Mouse (Mus musculus): ENCODE measurements around the gene Rabl3. TPM values are rescaled to one million over a fixed set of nuclear protein-coding genes. Genes with fewer than 3 reads are reported as not detected.
A peak's percentile ranks its signal among the peaks of the same experiment; 100 is the strongest.

The Rabl3 gene
- 25.3 and 29.8 TPM in 2 replicates for polyA plus RNA-seq (2015; fragmentation: Nextera tagmentation; extraction: Ambion mirVana)

DNA sequence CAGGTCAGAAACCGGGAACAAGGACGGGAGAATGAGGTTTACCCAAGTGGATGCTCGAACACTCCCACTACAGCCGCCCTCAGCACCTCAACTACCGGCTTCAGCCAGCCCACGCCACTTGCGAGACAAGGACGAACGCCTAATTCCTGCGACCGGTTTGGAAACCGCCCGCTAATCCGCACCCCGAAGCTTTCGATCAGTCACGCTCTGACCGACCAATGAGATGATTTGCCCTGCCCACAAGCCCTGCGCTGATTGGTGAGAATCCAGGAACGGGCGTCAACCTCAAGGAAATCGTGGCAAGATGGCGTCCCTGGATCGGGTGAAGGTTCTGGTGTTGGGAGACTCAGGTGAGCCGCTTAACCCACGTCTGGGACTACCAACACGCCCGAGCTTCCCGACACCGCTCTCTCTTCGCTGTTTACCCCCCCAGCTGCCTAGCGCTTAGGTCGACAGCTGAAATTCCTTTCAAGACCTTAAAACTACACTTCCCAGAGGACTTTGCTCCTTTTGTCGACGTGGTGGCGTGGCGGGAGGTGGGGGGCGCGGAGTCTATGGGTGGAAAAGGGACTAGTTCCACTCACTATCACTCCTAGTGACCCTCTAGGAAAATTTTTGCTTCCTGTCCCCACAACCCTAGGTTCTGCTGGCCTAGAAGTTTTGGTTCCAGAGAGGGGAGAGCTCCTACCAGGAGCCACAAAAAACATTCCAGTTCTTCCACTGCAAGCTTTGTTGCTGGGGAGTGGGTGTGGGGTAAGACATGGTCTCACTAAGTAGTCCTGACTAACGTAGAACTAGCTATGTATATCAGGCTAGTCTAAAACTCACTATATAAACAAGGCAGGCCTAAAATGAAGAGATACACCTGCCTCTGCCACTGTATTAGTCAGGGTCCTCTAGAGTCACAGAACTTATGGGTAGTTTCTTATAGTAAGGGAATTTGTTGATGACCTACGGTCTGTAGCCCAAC lies at the start of gene Rabl3, which contains the start of gene Gtf2e1:
TSS of gene Rabl3 (plus strand) at position 275 of the 970 bp plus-strand sequence.
TSS of gene Gtf2e1 (minus strand) at position 179 of the 970 bp plus-strand sequence.
- H3K36me3 ChIP-seq, result peaks cover 16% of the 10 kb centered on the region
- H3K9me3 ChIP-seq, result no peaks in the 10 kb centered on the region
- 2% methylated on average over 41 of the region's 41 CpGs for WGBS
- peak within 1 kb of the TSS; percentile 95 for H3K9ac ChIP-seq (replicated peaks)
- H3K27me3 ChIP-seq, result no peaks in the 10 kb centered on the region
- peak; percentile 99 for ATAC-seq
- peak within 1 kb of the TSS; percentile 87 for H3K27ac ChIP-seq
- H3K4me1 ChIP-seq (replicated peaks), result peaks cover 35% of the 10 kb centered on the region
- H3K4me2 ChIP-seq (replicated peaks), result peak within 1 kb of the TSS; percentile 75
- H3K4me3 ChIP-seq (replicated peaks), result peak within 1 kb of the TSS; percentile 83

DNA sequence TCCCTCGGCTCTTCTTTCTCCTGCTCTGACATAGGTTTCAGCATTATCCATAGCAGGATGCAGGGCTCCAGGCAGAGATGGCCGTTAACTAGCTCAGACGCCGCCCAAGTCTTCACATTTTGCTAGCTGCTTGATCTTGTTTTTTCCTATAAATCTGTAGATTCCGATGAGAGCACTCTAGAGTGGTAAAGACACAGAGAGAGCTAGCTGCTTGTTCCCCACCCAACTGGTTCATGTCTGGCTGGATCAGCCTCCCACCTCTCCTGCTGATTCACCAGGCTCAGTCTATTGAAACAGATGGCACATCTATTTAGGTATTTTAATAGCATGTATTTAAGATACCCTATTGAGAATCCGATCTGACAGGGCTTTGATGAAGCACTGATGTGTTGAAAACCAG lies 44.7 kb upstream of the Rabl3 start:
- Histone ChIP-seq H3K27ac (no peak overlapping the region), H3K27me3 (no peaks in the 10 kb centered on the region), H3K4me1 (replicated peaks) (0 out of 2 replicates have a peak, but pooled peaks cover 3% of the 10 kb centered on the region), H3K9ac (replicated peaks) (no peak overlapping the region), H3K9me3 (no peaks in the 10 kb centered on the region), H3K4me2 (replicated peaks) (no peak overlapping the region), H3K36me3 (no peaks in the 10 kb centered on the region), H3K4me3 (replicated peaks) (no peak overlapping the region)
- no peak for ATAC-seq
- WGBS, result 82% methylated on average over 6 of the region's 6 CpGs

DNA sequence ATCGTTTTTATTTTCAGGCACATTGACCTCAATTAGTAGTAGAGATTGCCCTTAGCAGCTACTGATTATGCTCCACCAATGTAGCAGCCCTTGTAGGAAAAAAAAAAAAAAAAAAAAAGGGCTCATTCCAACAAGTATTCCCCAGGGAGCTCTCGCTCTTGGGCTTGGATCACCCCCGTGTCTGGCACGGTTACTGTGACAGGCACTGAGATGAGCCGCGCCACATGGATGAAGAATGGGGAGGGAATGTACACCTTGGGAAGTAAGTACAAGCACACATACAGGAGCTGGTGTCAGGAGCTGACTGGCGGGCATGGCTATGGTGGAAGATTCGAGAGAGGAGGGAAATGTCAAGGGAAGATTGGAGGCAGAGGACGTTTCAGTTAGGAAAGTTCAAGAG lies 41.1 kb upstream of the Rabl3 start:
- 84% methylated on average over 9 of the region's 9 CpGs for WGBS
- ATAC-seq, result no peak
- H3K4me1 ChIP-seq (replicated peaks), result 0 out of 2 replicates have a peak, but pooled peaks cover 3% of the 10 kb centered on the region

DNA sequence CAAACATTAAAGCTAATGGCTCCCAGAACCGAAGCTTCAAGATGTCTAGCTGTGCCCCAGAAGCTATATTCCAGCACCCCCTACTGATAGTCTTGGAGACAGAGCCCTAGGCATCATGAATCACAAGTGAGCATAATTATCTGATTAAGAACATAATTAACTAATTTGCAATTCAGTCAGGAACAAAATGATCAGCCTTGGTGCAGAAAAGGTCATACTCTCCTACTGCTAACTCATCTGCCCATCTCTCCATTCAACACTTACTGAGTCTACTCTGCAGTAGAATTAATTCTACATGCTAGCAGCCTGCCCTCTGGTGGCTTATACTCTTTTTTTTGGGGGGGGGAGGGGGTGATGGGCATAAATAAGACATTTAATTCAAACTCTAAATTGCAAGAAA lies 35.2 kb upstream of the Rabl3 start:
- no peak overlapping the region for H3K4me2 ChIP-seq (replicated peaks)
- H3K4me3 ChIP-seq (replicated peaks), result no peak overlapping the region
- H3K4me1 ChIP-seq (replicated peaks), result peaks cover 8% of the 10 kb centered on the region; the same call in 1 of the 2 replicates
- 77% methylated on average over 1 of the region's 1 CpGs for WGBS
- H3K9ac ChIP-seq (replicated peaks), result no peak overlapping the region
- no peaks in the 10 kb centered on the region for H3K36me3 ChIP-seq
- no peak overlapping the region for H3K27ac ChIP-seq
- no peaks in the 10 kb centered on the region for H3K9me3 ChIP-seq
- no peaks in the 10 kb centered on the region for H3K27me3 ChIP-seq
- ATAC-seq, result no peak

More for the DNA sequence above, 41.1 kb upstream of the Rabl3 start:
- Histone ChIP-seq H3K4me3 (replicated peaks) (no peak overlapping the region), H3K27me3 (no peaks in the 10 kb centered on the region), H3K4me2 (replicated peaks) (no peak overlapping the region), H3K27ac (no peak overlapping the region), H3K9ac (replicated peaks) (no peak overlapping the region), H3K36me3 (no peaks in the 10 kb centered on the region), H3K9me3 (no peaks in the 10 kb centered on the region)

DNA sequence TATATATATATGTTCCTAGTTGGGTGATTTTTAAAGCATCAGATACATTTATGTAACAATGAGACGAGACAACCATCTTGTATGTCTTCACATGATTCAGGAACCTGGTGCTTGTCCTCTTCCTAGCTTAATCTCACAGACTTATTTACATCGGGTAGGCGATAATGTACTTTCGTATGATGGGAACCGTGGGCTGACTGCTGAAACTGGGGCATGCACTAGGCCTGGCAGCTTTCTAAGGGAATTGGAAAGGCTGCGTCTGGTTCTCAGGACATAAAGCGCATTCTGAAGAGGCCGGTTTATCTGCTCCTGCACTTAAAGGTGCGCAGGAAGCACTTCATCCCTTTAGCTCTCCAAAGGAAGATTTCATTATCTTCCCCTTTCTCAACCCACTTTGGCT lies 32.9 kb upstream of the Rabl3 start:
- Histone ChIP-seq H3K9ac (replicated peaks) (no peak overlapping the region), H3K4me1 (replicated peaks) (peaks cover 8% of the 10 kb centered on the region; the same call in 1 of the 2 replicates), H3K27ac (no peak overlapping the region), H3K4me2 (replicated peaks) (no peak overlapping the region), H3K36me3 (peaks cover 15% of the 10 kb centered on the region), H3K27me3 (no peaks in the 10 kb centered on the region), H3K4me3 (replicated peaks) (no peak overlapping the region), H3K9me3 (no peaks in the 10 kb centered on the region)
- ATAC-seq, result no peak
- 73% methylated on average over 9 of the region's 9 CpGs for WGBS

DNA sequence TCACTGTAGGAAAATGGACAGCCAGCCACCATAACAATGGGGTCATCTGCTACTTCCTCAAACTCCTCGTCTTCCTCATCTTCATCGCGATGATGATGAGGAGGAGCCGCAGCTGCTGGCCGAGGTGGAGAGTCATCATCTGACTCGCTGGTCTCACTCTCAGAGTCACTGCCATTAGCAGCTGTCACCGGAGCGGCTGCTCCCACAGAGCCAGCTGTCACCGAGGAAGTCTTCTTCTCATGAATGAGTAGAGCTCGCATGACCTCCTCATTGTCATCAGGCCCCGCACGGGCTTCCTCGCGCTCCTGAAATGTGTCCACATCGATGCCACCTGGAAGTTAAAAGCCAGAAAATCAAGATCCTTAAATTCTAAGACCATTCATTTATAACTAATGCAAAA lies 28.2 kb upstream of the Rabl3 start:
- ATAC-seq, result no peak
- peaks cover 8% of the 10 kb centered on the region; the same call in 1 of the 2 replicates for H3K4me1 ChIP-seq (replicated peaks)
- no peaks in the 10 kb centered on the region for H3K9me3 ChIP-seq
- 96% methylated on average over 15 of the region's 15 CpGs for WGBS
- H3K27me3 ChIP-seq, result no peaks in the 10 kb centered on the region
- H3K4me3 ChIP-seq (replicated peaks), result no peak overlapping the region
- no peak overlapping the region for H3K9ac ChIP-seq (replicated peaks)
- H3K36me3 ChIP-seq, result peaks cover 28% of the 10 kb centered on the region
- no peak overlapping the region for H3K4me2 ChIP-seq (replicated peaks)
- no peak overlapping the region for H3K27ac ChIP-seq

DNA sequence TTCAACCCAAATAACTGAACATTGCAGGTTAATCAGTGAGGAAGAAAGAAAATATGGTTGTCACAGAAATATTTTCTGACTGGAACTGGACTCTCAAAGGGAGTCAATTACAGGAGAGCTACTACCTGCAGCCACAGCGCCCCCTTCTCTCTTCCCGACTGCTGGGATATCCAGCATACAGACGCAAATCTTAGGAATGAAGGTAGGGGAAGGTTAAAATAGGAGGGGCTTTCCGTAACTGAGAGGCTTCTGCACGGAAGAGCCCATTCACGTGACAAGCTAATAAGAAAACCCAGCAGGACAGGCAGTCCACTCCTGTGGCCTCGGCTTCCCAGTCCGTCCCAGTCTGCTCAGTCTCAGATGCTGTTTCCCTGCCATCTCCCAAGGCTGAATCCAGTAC lies 25.0 kb upstream of the Rabl3 start:
- Histone ChIP-seq H3K4me1 (replicated peaks) (no peaks in the 10 kb centered on the region), H3K9me3 (no peaks in the 10 kb centered on the region), H3K27ac (no peak overlapping the region), H3K4me3 (replicated peaks) (no peak overlapping the region), H3K9ac (replicated peaks) (no peak overlapping the region), H3K27me3 (no peaks in the 10 kb centered on the region), H3K4me2 (replicated peaks) (no peak overlapping the region), H3K36me3 (peaks cover 42% of the 10 kb centered on the region)
- ATAC-seq, result no peak
- WGBS, result 80% methylated on average over 8 of the region's 8 CpGs

DNA sequence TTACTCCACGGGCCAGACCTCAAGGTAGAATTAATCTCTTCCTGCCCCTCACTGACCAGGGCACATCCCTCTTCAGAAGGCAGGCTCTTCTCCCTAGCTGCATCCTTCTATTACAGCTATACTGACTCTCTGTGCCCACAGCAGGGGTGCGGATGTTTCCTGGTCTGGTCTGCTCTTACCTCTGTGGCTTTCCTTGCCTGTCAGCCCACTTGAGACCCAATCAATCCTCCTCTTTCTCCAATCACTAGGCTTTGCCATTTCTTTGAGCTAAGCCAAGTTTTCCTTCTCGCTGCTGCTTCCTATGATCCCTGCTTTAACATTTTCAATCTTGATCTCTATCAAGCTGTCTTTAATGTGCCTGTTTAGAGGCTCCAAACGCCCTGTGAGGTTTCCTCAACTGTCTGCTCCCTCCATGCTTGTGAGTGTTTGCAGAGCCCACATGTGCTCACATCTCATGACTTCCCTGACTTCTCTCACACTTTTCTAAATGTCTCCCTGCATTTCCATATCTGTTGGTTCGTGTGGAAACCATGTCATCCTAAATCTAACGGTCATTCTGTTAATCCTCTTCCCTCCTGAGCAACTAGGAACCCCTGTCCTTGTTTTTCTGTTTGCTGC lies 23.2 kb upstream of the Rabl3 start:
- Histone ChIP-seq H3K4me2 (replicated peaks) (no peak overlapping the region), H3K27ac (no peak overlapping the region), H3K9ac (replicated peaks) (no peak overlapping the region), H3K4me1 (replicated peaks) (no peaks in the 10 kb centered on the region), H3K36me3 (peaks cover 45% of the 10 kb centered on the region), H3K9me3 (no peaks in the 10 kb centered on the region), H3K4me3 (replicated peaks) (no peak overlapping the region), H3K27me3 (no peaks in the 10 kb centered on the region)
- no peak for ATAC-seq
- 84% methylated on average over 6 of the region's 6 CpGs for WGBS

DNA sequence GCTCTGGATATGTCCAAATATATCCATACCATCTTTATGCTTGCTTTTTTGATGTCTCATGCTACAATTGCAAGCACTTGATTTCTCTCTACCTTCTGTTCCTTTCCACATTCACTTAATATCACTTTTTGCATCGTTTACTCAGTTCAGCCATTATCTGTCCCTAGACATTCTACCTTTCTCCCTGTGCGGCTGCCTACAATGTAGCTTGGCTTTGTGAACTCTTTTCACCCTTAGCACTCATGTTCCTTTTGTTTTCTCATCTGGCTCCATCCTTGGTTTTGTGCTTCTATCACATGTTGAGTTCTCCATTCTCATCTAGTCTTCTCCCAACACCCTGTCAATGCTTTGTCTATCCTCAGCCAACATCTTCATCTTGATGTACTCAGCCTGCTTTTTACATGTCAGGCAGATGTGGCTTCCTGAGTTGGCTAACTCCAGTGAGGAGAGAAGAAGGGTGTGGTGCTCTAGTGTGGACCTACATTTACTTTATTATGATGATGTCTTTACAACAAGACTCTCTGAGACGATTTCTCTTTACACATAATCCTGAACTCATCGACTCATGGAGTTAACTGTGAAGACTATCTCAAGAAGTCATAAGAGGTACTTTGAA lies 22.0 kb upstream of the Rabl3 start:
- no peak overlapping the region for H3K27ac ChIP-seq
- no peak for ATAC-seq
- H3K27me3 ChIP-seq, result no peaks in the 10 kb centered on the region
- H3K9me3 ChIP-seq, result no peaks in the 10 kb centered on the region
- H3K4me2 ChIP-seq (replicated peaks), result no peak overlapping the region
- 96% methylated on average over 4 of the region's 4 CpGs for WGBS
- no peak overlapping the region for H3K9ac ChIP-seq (replicated peaks)
- H3K36me3 ChIP-seq, result peaks cover 55% of the 10 kb centered on the region
- no peaks in the 10 kb centered on the region for H3K4me1 ChIP-seq (replicated peaks)
- no peak overlapping the region for H3K4me3 ChIP-seq (replicated peaks)

DNA sequence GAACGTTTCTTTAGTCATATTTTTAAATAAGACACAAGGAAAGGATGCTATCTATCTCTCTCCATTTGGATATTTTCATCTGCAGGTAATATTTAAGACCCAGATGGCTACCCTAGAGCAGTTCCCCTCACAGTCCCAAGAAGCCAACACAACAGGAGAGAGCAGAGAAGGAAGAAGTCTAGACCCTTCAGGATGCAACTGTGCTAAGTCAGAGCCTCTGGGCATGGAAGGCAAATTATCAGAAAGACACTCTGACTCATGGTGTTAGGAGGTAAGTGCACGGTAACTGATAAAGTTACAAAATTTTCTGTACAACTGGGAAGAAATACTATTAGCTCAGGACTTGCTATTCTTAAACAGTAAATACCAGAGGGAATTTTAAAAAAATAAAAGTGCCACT lies 21.0 kb upstream of the Rabl3 start:
- no peak overlapping the region for H3K27ac ChIP-seq
- H3K36me3 ChIP-seq, result peaks cover 62% of the 10 kb centered on the region
- peaks cover 3% of the 10 kb centered on the region; the same call in 1 of the 2 replicates for H3K9me3 ChIP-seq
- ATAC-seq, result no peak
- 90% methylated on average over 2 of the region's 2 CpGs for WGBS
- H3K4me1 ChIP-seq (replicated peaks), result no peaks in the 10 kb centered on the region
- no peak overlapping the region for H3K9ac ChIP-seq (replicated peaks)
- H3K27me3 ChIP-seq, result no peaks in the 10 kb centered on the region
- H3K4me3 ChIP-seq (replicated peaks), result no peak overlapping the region
- H3K4me2 ChIP-seq (replicated peaks), result no peak overlapping the region

DNA sequence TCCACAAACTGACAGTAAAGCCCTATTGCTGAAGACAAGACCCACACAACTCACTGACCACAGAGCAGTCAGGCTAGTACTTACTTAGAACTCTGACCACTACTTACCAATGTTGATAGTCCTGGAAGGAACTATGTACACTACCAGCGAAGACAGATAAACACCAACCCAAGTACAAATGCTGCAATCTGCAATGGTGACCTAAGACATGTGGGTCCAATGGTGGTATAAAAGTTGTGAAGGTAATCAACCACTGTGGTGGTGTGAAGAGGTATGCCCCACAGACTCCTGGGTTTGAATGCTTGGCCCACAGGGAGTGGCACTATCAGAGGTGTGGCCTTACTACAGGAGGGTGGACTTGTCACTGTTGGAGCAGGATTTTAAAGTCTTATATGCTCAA lies 20.0 kb upstream of the Rabl3 start:
- H3K9me3 ChIP-seq, result peaks cover 8% of the 10 kb centered on the region; the same call in 1 of the 2 replicates
- H3K4me2 ChIP-seq (replicated peaks), result no peak overlapping the region
- peaks cover 66% of the 10 kb centered on the region for H3K36me3 ChIP-seq
- H3K4me1 ChIP-seq (replicated peaks), result no peaks in the 10 kb centered on the region
- 95% methylated on average over 1 of the region's 1 CpGs for WGBS
- H3K9ac ChIP-seq (replicated peaks), result no peak overlapping the region
- H3K27me3 ChIP-seq, result no peaks in the 10 kb centered on the region
- no peak for ATAC-seq
- H3K4me3 ChIP-seq (replicated peaks), result no peak overlapping the region
- no peak overlapping the region for H3K27ac ChIP-seq
